Mouse (Mus musculus) embryo, embryonic 10.5 days (tissue): ENCODE measurements around the gene Prkar1b.

Experiments
- DNase-seq: peaks from one replicate; pipeline ENCODE4 v3.0.0-alpha.2; 2015; ENCODE audit warnings: low spot score

Prkar1b gene

DNA sequence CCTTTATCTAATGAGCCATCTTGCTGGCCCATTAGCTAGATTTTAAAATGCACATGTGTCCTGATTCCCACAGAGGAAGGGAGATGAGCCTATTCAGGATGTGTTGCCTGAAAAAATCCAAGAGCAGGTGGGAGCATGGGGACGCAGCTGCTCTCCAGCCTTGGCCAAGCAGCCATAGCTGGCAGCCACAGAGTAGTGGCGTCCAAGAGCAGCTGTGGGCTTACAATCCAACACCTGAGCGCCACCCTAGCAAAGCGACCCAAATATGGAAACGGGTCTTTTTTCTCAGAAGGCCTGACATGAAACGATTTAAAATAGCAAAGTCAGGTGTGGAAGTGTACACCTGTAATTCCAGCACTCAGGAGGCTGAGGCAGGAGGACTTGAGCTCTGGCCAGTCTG, 145.2 kb downstream of the Prkar1b start:
- no peak for DNase-seq

DNA sequence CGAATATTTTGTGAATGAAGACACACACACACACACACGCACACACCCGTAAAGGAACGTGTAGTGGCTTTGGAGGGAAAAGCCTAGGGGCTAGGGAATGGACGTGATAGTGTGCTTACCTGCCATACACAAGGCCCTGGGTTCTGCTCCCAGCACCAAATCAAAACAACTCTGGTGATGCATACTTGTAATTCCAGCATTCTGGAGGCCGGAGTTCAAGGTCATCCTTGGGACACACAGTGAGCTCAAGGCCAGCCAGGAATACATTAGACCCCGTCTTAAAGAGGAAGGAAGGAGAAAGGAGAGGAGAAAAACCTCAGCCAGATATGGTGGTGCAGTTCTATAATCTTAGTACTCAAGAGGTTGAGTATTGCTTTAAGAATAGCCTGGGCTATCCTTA, 150.1 kb downstream of the Prkar1b start:
- DNase-seq = no peak

DNA sequence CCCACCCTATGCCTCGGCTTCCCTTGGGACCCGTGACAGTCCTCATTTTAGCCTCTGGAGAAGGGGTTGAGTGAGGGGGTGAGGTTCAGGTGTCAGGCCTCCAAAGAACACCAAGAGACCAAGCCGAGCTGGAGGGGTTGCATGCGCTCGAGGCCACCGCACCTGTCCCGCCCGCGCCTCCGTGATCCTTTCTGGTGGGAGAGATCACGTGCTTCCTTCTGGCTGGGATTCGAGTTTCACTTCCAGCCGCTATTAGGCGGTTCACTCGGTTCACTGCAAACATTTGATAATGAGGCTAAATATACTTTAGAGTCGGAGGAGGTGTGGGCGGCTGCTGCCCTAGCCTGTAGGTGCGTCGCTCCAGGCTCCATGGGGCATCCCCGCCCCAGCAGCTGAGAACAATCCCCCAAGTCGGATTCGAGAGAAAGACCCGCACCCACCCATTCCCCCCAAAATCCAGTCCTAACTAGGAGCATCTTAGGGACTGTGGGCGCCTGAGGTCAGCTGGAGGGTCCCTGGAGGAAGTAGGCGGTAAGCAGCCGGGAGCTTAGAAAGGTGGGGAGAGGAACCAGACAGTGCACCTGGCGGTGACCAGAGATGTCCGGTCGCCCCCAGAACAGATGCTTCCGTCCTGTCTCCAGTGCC, 151.7 kb downstream of the Prkar1b start:
- DNase-seq = peak; percentile 40

DNA sequence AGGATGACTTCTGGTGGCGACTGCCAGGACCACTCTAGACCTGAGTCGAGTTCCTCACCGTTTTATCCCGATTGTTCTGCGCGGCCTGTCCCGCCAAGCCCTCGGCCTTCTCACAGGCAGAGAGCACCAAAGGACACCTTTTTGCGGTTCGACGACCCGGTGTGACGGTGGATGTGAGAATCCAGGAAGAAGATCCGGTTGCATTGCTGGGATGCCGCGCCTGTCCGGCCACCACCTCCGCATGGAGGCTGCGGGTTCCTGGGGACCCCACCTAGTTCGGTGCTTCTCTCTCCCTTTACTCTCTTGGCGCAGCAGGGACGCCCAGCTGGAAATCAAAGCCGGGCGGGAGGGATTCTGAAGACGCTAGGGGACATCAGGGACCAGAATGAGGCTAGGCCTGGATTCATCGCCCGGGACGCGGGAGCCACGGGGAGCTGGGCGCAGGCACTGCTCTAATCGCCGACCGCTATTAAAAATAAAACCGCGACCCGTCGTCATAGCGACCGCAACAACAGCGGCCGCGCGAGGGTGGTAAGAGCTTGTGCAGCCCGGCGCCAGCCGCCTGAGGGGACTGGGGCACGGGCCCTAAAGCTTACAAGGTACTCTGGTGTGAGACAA, 152.5 kb downstream of the Prkar1b start, which contains the start of gene Pdgfa:
Pdgfa (minus strand) TSS at position 200 of the 618 bp plus-strand sequence.
- peak; percentile 87 for DNase-seq

DNA sequence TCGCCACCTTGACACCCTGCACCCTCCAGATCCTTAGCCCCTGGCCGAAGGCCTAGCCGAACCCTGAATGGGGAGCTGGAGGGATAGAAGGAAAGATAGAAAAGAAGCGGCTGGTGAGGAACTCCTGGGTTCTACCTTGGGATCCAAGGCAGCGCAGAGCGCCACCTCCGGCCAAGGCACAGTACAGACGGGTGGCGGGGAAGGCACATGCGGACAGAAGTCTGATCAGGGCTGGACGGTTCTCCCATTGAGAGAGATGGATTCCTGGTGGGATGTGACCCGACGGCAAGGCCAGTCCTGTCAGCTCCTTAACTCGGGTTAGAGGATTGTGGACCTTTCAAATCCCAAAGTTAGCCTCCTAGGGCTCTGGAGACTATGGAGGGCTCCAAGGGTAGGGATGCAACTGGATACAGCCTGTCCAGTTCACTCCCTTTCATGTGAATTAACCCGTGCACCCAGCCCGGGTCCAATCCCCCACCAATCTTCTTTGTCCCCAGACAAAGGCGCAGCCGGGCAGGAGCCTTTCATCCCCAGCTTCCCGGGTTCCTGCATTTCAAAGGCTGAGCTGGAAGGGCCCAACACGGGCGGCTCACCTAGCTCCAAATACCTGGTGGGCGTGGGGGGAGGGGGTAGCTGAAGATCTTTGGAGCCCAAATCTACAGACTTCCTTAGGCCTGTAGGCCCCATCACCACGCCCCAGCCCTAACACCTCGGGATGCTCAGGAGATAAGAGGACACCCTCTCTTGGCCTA, 153.3 kb downstream of the Prkar1b start:
- peak; percentile 73 for DNase-seq

DNA sequence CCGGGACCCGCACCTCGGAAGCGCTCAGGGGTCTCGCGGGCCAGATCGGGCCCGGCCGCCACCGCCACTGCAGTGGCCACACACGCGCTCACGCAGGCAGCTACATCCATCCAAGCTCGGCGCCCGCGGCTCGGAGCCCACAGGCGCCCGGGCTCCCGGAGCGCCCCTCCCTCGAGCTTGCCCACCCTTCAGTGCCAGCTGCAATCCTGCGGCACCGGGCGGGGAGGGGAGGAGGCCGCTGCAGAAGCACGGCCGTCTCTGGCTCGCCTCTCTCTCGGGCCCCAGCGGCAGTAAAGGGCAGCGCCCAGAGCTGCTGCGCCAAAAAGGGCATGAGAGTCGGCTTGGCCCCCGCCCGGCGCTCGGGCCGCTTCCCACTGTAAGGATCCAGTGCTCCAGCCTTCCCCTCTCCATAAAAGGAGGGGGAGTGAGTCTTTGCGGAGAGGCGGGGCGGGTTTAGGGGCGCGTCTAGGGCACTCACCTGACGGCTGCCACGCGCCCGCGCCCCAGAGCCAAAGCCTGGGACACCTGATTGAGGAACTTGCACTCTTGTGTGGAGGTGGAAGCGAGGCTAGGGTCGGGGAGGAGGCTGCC, 154.0 kb downstream of the Prkar1b start:
- peak; percentile 78 for DNase-seq

DNA sequence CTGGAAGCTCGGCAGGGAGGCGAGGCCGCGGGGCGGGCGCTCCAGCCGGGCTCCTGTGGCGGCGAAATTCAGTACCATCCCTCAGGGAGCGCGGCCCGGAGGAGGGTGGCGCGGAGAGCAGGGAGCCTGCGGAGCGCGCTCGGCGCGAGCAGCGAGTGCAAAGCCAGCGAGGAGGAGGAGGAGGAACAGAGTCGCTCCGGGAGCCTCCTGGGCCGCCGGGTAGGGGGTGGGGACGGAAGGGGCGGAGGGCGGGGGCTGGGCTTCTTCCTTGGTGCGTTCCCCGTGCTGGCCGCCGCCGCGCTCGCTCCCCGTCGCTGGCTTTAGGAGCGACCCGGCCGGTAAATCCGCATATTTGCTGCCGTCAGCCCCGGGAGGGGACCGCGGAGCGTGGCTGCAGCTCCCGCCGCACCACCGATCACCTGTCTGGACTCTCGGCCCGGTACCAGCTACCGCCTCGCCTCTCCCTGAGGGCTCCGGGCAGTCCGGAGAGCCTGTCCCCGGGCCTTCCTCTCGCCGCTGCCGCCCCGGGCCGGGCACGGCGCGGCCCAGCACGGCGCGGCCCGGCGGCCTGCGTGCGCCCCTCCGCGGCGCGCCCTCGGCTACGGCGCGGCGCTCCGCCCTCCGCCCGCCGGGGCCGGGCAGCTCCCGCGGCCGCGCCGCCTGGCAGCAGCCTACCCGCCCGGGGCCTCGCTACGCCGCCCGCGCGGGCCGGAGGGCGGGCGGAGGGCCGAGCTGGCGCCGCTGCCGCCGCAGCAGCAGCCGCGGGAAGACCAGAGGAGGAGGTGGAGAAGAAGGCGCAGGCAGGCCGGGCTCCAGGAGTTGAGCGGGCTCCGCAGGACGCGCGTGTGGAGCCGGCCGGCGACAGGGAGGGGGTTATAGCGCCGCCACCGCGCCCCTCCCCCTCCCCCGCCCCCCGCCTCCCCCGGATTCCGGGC, 154.7 kb downstream of the Prkar1b start:
- peak; percentile 71 for DNase-seq

DNA sequence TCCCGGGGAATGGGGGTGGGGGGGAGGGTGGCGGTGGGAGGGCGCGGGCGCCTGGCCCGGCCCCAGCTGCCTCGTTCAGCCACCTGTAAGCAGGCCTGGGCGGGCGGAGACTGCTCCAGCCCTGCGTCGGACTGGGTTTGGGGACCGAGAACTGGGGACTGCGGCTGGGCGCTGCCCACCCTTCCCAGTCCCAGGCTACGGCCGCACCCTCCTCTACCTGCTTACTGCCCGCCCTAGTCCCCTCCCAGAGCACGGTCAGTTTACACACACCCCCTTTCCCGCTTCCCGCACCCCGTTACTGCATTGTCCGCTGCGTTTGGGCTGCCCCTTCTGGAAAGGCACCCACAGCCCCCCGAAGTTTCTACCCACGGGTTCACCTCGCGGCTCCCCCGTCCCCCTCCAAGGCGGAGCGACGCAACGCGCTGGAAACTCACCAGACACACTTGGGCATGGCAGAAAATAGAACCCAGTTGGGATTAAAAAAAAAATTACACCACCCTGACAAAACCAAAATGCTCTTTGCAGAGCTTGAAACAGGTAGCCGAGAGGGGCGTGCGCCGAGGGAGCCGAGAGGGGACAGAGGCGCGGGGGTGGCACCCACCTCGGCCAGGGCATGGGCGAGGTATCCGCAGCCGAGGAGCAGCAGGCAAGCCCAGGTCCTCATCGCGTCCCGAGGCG, 155.6 kb downstream of the Prkar1b start:
- DNase-seq = peak; percentile 26

DNA sequence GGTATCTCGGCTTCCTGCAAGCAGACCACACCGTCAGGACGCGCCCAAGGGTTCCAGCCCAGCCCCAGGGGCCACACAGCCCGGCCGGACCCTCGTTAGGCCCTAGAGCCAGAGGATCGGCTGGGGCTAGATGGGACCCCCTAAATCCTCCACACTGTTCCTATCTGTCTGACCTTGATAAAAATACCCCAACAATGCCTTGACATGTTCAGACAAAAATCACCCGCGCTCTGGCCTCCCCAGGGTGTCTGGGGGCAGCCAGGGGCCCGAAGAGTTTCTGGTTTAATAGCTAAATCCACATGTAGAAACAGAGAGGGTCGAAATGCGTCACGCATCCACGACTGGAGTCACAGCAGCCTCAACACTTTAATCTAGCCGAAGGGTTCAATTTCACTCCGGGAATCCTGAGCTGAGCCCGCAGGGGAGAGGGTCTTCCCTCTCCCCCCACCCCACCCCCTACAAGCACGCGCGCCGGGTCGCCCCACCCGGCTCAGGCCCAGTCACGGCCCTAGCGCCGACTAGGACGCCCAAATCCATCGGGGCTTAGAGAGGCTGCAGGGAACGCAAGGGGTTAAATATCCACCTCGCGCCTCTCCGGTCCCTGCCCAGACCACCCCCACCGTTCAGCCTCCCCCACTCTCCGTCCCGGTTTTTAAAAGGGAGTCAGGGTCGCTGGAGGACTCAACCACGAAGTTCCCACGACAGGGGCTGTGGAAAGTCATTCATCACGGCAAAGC, 156.3 kb downstream of the Prkar1b start:
- peak; percentile 42 for DNase-seq

DNA sequence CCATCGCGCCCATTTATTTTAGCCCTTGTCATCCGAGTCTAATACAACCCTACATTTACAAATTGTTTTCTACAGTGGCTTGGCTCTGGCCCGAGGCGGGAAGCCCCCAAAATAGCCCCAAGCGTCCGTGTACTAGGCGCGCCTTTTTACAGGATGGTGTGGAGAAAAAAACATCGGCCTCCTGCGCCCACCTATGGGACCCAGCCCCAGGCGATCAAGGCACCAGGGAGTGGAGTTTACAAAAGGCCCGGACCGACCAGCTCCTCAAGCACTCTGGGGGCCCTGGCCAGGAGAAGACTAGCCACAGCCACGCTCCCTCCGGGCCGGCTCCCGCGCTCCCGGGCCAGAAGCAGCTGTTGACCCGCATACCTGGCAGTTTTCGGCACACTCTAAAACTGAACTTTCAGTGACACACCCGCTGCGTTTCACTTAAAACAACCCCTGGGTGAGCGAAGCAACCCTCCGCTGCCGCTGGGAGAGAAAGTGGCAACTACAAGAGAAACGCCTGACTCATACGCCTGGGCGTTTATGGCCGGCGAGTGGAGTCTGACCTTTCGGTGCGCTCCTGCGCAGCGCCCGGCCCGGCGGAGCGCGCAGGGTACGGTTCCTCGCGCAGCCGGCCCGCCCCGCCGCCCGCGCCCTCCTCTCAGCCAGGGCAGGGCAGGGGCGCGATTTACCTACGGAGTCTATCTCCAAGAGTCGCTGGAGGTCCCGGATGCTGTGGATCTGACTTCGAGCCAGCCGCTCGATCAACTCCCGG, 157.0 kb downstream of the Prkar1b start:
- DNase-seq = peak; percentile 59

DNA sequence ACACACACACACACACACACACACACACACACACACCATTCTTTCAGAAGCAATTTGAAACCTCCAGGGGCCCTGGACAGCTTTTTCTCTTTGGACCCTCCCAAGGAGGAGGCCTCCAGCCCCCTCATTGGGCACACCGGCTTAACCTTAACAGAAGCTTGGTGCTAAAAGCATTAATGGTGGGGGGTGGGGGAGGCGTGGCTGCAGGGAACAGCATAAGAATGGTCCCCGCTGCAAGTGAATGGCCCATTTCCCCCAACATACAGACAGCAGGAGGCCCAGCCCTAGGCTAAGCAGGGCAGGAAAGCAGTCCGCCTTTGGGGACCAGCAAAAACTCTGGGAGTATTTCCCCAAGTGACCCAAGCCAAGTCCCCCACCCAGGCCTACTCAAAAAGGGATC, 158.1 kb downstream of the Prkar1b start:
- DNase-seq = peak; percentile 35

DNA sequence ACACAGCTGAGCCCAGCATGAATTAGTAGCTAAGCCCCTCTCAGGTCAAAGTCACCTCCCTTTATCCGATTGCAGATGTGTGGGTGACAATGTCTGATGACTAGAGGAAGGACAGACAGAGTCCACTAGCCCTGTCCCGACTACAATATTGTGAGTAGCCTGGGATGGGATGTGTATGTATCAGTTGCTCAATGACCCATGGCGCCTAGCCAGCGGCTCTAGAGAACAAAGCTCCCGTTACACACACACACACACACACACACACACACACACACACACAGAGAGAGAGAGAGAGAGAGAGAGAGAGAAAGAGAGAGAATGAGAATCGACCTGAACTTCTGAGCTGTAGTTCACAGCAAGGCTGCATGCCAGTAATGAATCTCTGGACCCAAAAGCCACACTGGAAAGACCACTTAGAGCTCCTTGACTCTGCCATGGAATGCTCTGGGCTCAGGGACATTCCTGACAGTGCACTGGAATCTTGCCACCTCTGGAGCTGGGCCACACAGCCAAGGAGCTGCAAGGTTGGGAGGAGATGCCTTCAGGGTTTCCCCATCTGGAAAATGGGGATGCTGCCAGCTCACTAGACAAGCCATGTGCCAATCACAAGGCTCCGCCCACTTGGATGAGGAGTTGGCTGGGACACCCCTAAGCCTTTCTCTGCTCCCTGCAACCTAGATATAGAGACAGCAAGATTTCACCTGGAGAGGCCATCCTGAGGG, 159.0 kb downstream of the Prkar1b start:
- no peak for DNase-seq

DNA sequence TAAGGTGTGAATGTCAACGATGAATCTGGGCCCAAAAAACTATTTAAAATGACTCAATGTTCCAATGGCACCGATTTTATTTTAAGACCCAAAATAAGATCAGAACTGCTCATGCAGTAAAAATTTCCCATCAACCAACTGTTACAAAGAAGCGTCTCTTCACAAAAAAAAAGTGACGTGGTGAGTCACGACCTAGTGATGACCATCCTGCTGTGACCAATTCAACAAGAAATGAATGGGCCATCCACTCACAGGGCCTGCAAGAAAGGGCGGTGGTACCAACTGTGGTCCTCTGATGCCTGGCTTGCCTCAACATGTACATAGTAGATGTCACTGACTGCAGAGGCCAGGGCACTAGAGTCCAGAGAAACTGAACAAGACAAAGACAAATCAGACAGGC, 160.2 kb downstream of the Prkar1b start:
- no peak for DNase-seq

DNA sequence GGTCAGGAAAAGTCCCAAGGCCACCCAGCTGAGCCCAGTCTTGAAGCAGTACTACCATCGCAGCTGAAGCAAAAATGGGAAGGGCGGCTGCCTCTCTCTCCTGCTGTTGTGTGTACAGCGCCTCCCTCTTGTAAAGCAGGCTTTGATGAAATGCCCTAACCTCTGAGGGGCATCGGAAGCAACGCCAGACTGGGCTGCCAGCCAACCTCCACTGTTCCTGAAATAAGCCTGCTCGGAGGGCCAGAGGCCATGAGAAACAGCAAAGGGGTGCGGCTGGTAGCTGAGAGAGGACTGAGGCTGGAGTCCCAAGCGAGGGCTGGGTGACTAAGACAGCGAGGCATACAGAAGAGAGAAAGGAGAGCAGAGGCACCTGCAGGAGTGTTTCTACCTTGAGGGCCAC, 161.0 kb downstream of the Prkar1b start:
- no peak for DNase-seq

DNA sequence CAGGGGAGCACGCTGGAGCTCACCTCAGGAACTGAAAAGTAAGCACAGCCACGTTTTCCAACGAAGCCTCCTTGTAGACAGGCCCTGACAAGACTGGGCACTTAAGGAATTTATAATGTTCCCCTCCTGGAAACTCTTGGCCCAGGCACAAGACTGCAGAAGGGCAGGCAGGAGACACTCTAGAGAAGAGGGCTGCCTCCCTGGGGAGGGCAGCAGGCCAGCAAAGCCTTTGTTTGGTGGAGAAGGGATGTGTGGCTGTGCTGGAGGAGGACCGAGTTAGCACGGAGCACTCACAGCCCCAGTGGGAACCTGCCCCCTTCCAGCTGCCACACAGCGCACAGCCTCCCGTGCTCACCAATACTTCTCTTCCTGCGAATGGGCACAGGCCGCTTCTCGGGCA, 161.8 kb downstream of the Prkar1b start:
- DNase-seq = no peak

DNA sequence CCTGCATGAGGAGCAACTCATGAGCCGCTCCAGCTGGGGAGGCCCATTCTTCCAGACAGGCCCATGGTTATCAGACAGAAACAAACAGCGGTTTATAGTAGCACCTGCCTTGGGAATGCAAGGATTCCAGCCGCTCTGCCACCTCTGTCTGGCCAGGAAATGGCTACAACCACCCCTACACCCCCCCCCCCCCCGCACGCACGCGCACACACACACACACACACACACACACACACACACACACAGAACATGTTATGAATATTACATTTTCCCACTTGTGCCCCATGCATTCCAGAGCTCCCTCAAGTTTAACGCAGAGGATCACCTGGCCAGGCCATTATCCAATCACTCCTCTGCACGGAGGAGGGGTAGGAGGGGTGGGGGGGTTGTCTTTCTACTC, 167.9 kb downstream of the Prkar1b start:
- DNase-seq = no peak

DNA sequence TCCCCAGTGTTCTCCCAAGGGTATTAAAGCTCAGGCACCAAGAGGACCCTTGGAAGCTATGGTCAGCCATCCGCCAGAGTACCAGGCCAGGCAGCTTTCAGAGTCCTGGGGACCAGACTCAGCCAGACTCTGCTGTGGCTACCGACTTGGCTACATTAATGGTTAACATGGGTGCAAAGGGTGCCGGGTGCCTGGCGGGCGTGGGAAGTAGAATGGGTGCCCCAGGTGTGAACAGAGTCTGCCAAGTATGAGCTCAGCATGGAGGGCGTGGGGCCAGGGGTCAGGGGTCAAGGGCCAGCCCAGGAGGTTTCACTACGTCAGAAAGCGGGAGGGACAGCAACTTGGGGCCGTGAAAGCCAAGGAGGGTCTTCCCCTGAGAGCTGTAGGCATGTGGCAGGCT, 169.2 kb downstream of the Prkar1b start:
- DNase-seq = no peak

DNA sequence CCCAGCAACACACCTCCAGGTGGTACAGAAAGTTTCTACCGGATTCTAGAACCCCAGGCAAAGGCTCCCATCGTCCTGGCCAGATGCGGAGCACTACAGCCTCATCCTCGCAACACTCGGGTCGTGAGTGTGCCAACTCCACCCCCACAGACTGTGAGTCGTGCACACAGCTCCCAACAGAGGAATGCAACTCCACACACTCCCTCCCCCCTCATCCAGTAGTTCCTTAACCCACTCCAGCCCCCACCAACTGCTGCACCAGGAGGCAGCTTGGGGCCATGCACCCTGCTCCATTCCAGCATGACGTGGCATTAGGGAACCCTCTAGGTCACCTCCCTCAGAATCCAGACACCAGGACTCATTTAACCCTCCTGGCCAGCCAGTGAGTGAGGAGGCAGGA, 170.0 kb downstream of the Prkar1b start:
- no peak for DNase-seq

DNA sequence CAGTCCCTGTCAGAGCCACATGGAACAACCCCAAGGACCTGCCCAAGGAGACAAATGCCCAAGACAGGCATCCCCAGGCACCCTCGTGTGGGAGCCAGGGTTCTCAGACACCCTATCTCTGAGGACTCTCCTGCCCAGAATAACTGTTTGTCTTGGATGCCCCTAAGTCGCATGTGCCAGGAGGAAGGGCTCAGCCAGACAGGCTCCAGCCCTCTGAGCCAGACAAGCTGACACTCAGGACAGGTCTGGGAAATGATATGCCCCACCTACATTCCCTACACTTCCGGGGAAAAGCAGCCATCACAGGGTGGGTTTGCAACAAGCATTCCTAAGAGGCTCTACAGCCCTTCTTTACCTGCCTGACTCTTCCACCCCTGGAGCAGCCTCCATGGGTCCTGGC, 172.0 kb downstream of the Prkar1b start:
- DNase-seq = no peak
